Mouse (Mus musculus) thymus, adult 2 months (tissue): ENCODE data around the gene Trip6.

Experiments
- CTCF ChIP-seq: fragments of 200-500 bp; IDR thresholded peaks from 2 replicates; pipeline ENCODE4 v1.5.1; 2012; ENCODE audit warnings: mild to moderate bottlenecking, control low read depth, low read length, moderate library complexity, borderline replicate concordance; ENCODE audit not compliant: control insufficient read depth, poor library complexity, insufficient read depth; ENCODE audit errors: extremely low read depth
- POLR2A ChIP-seq: fragments of 200-500 bp; IDR thresholded peaks from 2 replicates; pipeline ENCODE4 v1.6.1; 2012; ENCODE audit warnings: mild to moderate bottlenecking, low read length, control low read depth, moderate library complexity; ENCODE audit not compliant: control insufficient read depth, poor library complexity, insufficient read depth; ENCODE audit errors: extremely low read depth

DNA sequence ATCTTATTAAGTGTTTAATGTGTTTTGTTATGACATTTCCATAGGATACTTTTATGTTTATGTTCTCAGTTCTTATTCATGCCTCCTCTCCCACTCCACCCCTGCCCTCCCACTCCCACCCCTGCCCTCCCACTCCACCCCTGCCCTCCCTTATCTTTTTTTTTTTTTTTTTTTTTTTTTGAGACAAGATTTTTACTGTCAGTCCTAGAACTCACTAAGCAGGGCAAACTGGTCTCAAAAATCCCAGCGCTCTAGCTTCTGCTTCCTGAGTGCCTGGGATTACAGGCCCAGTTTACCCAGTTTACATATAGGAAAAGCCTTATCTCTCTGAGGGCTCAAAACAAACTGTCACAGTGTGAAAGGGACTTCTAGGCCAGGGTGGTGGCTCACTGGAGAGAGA is 32.2 kb upstream of the Trip6 start:
- no peak for TF ChIP-seq POLR2A
- TF ChIP-seq CTCF: no peak
